Mouse (Mus musculus) layer of hippocampus, postnatal 10 days (tissue): ENCODE measurements at regions not wholly inside any gene's neighbourhood (a gene's known extent, or its start where the extent isn't known, plus 50 kb on each side); places are given as distances from the start of the nearest gene placed in this dataset.

ENCODE experiments used
- DNase-seq, 2 experiments: peaks; one replicate each; pipeline ENCODE4 v3.0.0; 2021; ENCODE audit warnings: low spot score in 2 of 2

DNA sequence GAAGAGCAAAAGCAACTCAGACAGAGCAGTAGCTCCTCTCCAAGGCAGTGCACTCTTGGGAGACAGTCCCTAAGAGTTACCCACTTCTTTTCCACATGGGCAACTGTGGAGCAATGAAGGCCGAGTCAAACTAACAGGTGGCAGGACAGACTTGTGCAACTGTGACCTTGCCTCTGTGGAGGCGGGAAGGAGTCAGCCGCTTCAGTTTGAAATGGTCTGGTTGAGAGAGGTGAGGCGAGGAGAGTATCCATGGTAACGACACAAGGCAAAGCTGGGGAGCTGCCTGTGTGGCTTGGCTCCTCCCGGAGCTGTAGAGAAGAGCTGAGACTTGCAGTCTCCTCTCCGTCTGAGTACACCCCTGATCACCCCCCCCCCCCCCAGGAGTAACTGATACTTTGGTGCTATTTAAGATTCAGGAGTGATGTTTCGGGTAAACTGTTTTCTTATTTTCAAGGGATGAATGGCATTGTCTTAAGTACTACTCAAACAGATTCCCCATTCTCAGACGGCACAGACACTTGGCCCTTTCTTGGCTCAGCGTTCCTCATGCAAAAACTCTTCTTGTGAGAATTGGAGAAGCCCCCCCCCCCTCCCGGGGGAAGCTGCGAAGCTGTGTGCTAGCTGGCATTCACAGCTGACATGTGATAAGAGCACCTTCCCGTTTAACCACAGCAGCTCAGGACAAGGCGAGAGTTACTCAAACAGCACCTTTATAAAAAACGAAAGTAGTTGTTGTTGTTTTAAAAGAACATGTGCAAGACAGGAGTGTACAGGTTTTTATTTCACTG, 54.9 kb upstream of the Chst1 start:
- DNase-seq, result peak in 1 of 2 experiments; percentile 21

DNA sequence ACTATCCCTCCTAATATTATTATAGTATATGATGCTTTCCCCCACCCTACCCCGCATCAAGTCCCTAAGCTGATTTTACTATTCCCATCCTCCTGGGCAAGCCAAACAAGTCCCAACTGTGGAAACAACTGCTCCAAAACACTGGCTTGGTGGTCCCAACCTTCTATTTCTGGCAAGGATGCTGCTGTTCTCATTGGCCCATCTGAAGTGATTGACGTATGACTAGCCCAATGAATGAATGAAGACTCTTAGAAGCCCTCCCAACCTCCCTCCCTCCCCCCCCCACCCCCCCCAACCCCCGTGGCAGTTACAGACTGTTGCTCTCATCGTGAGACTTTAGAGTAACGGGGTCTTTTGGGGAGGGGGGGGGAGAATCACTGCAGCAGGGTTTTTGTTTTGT, 58.7 kb upstream of the Chst1 start:
- DNase-seq, result no peak

- no peak for DNase-seq
Observed at GRCm38 (mm10) chr2:92531996-92532395, 67.5 kb upstream of the Chst1 start.

- no peak for DNase-seq
Observed at GRCm38 (mm10) chr2:92530677-92531076, 68.8 kb upstream of the Chst1 start.

DNA sequence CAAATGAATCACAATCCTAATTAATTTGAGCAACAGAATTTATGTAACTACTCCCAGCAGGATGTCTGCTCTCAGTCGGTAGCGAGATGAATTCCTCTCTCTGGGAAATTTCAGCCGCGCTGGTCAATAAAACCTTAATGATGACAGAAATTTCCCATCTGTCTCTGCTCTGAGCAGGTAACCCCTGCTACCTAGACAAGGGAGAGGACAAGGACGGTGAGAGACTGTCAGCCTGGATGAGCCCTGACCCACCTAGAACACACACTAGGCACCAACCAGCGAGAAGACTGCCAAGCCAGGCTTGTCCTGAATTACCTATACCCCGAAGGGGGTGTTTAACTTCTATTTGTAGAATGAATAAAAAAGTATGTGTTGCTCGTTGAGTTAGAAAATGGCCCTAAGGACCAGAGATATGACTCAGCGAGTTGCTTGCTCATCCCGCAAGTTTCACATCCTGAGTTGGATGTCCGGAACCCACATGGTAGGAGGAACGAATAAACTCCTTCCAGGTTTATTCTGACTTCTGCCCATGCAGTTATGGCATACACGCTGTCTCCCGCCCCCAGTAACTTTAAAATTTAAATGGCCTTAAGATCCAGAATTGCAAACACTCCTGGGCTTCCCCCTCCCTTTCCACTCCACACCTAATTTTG, 69.5 kb upstream of the Slc35c1 start:
- no peak for DNase-seq

DNA sequence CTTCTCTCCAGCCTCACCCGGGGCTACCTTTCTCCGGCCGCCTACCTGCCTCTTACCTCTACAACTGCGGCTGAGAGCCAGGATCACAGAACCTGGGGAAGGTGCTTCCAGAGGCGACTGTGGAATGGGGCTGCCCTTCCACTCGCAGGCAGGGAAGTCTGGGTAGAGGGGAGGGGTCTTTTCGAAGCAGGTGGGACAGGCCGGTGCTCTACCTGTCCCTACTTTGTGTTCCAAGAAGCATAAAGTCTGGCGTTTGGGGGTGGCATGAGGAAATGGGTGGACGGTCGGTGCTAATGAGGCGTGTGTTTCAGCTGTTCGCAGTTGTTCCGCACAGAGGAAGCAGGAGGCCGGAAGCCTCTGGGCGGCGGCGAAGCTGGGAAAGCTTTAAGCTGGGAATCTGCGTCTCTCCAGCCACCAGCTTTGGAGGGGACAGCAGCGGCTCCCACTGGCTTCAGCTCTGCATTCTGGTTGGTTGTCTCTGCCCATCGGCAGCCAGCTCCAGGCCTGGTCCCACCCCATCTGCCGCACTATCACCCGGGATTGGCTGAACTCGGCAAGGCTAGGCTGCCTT, 68.8 kb upstream of the Slc35c1 start:
- DNase-seq, result peak; percentile 74 to 82

GRCm38 (mm10) chr2:92528119-92528830, 67.9 kb upstream of the Slc35c1 start:
- no peak for DNase-seq

GRCm38 (mm10) chr2:92526676-92527395, 66.5 kb upstream of the Slc35c1 start:
- no peak for DNase-seq

DNA sequence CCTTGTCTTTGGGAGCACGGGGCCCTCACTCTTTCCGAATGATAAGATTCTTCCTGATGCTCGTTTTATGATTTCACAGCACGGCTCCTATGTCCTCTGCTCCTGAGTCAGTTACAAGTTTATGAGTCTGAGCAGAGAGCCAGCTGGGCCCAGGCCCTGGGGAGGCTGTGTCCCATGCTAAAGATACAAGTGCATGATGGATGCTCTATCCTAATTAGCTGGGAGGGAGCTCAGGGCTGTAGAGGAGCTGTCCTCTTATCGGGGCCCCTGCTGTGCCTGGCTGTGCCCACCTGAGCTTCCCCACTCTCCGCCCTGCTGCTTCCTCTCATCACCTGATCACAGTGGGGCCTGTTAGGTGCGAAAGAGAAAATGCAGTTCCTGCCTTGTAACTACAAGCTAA, 65.3 kb upstream of the Slc35c1 start:
- no peak for DNase-seq

GRCm38 (mm10) chr2:92525062-92525623, 64.8 kb upstream of the Slc35c1 start:
- DNase-seq, result no peak

GRCm38 (mm10) chr2:92524346-92524905, 64.1 kb upstream of the Slc35c1 start:
- DNase-seq, result no peak

- DNase-seq, result no peak
Observed at GRCm38 (mm10) chr2:92523321-92523895, 63.1 kb upstream of the Slc35c1 start.

- DNase-seq, result no peak
Observed at GRCm38 (mm10) chr2:92521527-92521926, 61.2 kb upstream of the Slc35c1 start.

DNA sequence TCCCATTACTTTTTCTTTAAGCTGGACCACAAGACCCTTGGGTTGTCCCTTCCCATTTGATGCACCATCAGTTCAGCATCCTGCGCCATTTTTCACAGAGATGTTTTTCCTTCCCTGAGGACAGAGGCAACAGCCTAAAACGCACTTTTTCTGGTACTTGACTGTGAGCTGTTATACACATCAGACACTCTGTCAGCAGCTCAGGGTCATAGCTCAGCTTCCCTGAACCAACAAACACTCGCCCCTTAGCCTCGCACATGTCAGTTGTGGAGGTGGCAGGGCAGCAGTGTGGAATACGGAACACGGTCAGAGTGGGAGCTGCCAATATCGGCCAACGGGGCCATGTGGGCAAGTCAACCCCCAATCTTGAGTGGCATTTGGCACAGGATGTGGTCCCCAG, 59.1 kb upstream of the Slc35c1 start:
- no peak for DNase-seq

DNA sequence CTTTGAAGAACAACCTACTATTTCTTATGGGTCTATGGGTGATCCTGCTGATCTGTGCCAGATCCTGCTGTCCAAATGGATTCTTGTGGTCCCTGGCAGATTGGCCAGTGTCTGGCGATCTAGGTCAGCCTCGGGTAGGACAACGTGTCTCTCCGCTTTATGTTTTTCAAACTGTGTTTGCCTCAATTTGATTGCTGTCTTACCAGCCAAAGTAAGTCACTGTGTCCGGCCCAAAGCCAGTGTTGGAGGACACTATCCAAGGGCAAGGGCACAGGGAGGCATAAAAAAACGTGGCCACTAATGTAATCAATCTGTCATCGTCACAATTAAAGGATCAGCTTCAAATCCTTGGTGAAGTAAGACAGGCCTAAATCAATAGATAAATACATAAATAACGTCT, 58.6 kb upstream of the Slc35c1 start:
- DNase-seq, result no peak

GRCm38 (mm10) chr2:92514961-92515360, 54.6 kb upstream of the Slc35c1 start:
- no peak for DNase-seq

- no peak for DNase-seq
Observed at GRCm38 (mm10) chr2:92511771-92512744, 51.7 kb upstream of the Slc35c1 start.
